Mouse (Mus musculus) E14TG2a.4 (cell line): Measurements from ENCODE around the gene Atp2b1.

Source experiments
- CTCF ChIP-seq: conservative IDR thresholded peaks from 2 replicates; pipeline ENCODE4 v1.5.1; 2014; ENCODE audit warnings: low read length
- NANOG ChIP-seq: IDR thresholded peaks from 2 replicates; pipeline ENCODE4 v1.6.1; 2014; ENCODE audit warnings: borderline replicate concordance, low read length, mixed read lengths
- POU5F1 ChIP-seq: IDR thresholded peaks from 2 replicates; pipeline ENCODE4 v1.6.1; 2014; ENCODE audit warnings: low read length, borderline replicate concordance

DNA sequence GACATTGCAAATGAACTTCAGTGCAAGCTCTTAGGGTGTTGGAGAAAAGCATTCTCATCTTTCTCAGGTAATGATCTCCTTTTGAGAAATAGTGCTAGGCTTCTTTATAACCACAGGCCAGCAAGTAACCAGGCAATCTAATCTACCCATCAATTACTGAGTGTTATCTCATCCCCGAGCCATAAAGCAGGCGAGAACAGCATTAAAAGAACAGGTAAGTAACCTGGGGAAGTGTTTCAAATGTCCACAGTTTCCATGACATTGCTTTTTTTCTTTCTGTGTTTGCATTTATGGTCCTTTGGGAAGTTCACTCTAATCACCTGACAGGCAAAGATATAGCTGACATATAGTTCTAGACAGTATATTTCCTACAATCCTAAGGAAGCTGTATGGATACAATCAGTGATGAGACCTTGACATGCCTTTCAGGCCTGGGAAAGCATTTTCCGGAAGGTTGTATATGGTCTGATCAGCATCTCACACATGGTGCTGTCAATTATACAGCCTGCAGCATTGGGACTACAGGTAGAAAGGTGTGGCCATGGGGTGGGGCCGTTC is 45.8 kb upstream of the Atp2b1 start:
- TF ChIP-seq CTCF: no peak
- no peak for TF ChIP-seq NANOG
- TF ChIP-seq POU5F1: no peak
